8 mouse cellular contexts compared by ENCODE assay signal in the genomic region with DNA sequence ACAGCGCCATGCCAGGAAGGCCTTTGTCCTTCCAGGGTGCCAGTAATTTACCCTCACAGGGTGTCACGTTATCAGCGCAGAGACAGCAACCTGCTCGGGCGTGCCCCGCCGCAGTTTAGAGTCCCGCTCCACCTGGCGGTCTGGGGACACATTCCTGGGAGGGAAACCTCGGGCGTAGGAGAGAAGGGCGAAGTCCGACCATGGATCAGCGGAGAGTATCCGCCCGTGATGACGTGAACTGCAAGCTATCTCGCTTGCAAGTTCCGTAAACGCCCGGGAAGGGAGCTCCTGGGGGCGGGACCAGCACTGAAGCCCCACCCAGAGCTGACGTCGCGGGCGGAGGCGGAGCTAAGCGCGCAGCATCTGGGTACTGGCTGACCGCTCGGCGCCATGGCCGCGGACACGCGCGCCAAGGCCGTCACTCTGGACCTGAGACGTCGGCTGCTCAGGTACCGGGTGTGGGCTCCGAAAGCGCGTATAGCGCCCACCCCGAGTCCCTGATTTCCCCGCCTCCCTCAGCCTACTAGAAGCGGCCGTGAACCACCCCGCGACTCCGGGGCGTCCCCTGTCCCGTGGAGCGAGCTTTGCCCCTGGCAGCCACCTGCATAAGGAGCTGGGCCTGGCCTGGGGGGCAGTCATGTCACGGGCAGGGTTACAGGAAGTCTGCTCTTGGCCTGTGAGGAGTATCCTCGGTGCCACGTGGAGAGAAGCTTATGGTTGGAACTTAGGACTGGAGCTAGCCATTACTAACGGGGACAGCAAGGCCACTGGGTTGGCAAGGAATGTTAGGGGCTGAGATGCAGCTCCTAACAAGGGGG. TPM values are rescaled to one million over a fixed set of nuclear protein-coding genes. Genes with fewer than 3 reads are reported as not detected.
DNase-seq lines count a peak whose midpoint lies in the region; ATAC-seq and TF ChIP-seq lines count a peak whose summit lies in the region.

Phykpl (plus strand) TSS at position 327 of the 818 bp plus-strand sequence.

- peaks cover 11% of the 10 kb centered on the region for H3K79me3 ChIP-seq in C2C12 (ENCODE audit: low read depth)

- H3K9ac ChIP-seq in heart, embryonic 11.5 days (ENCODE audit: low read depth, low read length), result peak within 1 kb of the TSS; percentile 92
- peak within 1 kb of the TSS; percentile 93 for H3K9ac ChIP-seq in kidney, embryonic 16.5 days (replicated peaks; ENCODE audit: low read length)
- peak within 1 kb of the TSS; percentile 86 for H3K9ac ChIP-seq in liver, adult 2 months (ENCODE audit: low read depth, low read length)

- H3K4me3 ChIP-seq in C2C12 (ENCODE audit: insufficient read depth, poor library complexity, severe bottlenecking) (peak within 1 kb of the TSS; percentile 56), myocyte (peak within 1 kb of the TSS; percentile 76)
- H3K4me3 ChIP-seq in erythroblast, embryonic 14.5 days (replicated peaks), result peak within 1 kb of the TSS; percentile 82
- H3K4me3 ChIP-seq in heart, embryonic 11.5 days (ENCODE audit: low read depth, low read length), result peak within 1 kb of the TSS; percentile 80
- H3K4me3 ChIP-seq in kidney, embryonic 16.5 days (ENCODE audit: low read length), result peak within 1 kb of the TSS; percentile 83
- peak within 1 kb of the TSS; percentile 64 for H3K4me3 ChIP-seq in liver, adult 2 months (ENCODE audit: insufficient read depth, low read depth, low read length)

- H3K27ac ChIP-seq in heart, embryonic 11.5 days (ENCODE audit: low read depth, low read length), result peak within 1 kb of the TSS; percentile 94
- H3K27ac ChIP-seq in kidney, embryonic 16.5 days (ENCODE audit: low read length), result peak within 1 kb of the TSS; percentile 97
- H3K27ac ChIP-seq in liver, adult 2 months (replicated peaks; ENCODE audit: insufficient read depth, low read depth, low read length), result peak within 1 kb of the TSS; percentile 85

- peaks cover 49% of the 10 kb centered on the region for H3K4me1 ChIP-seq in erythroblast, embryonic 14.5 days (ENCODE audit: control insufficient read depth)
- peaks cover 12% of the 10 kb centered on the region for H3K4me1 ChIP-seq in heart, embryonic 11.5 days (ENCODE audit: control insufficient read depth, insufficient read depth, low read length)
- peaks cover 27% of the 10 kb centered on the region for H3K4me1 ChIP-seq in kidney, embryonic 16.5 days (ENCODE audit: insufficient read depth, low read length)
- H3K4me1 ChIP-seq in liver, adult 2 months (ENCODE audit: control insufficient read depth, insufficient read depth, low read length), result peaks cover 9% of the 10 kb centered on the region

- peak within 1 kb of the TSS; percentile 92 for H3K4me2 ChIP-seq in heart, embryonic 11.5 days
- H3K4me2 ChIP-seq in kidney, embryonic 16.5 days (replicated peaks; ENCODE audit: low read depth, low read length), result peak within 1 kb of the TSS; percentile 85
- peak within 1 kb of the TSS; percentile 86 for H3K4me2 ChIP-seq in myocyte (ENCODE audit: low read depth)

- no peaks in the 10 kb centered on the region for H3K27me3 ChIP-seq in C2C12 (ENCODE audit: control insufficient read depth, insufficient read depth, insufficient read length)
- no peaks in the 10 kb centered on the region for H3K27me3 ChIP-seq in erythroblast, embryonic 14.5 days (ENCODE audit: control insufficient read depth)
- no peaks in the 10 kb centered on the region for H3K27me3 ChIP-seq in heart, embryonic 11.5 days (ENCODE audit: control insufficient read depth, insufficient read depth, low read length)
- no peaks in the 10 kb centered on the region for H3K27me3 ChIP-seq in kidney, embryonic 16.5 days (ENCODE audit: insufficient read depth, low read length)
- H3K27me3 ChIP-seq in liver, adult 2 months (ENCODE audit: control insufficient read depth, insufficient read depth, low read length), result no peaks in the 10 kb centered on the region
- no peaks in the 10 kb centered on the region for H3K27me3 ChIP-seq in myocyte (ENCODE audit: control insufficient read depth, insufficient read depth, insufficient read length)
- H3K27me3 ChIP-seq in splenic B cell, adult 2 months (ENCODE audit: control insufficient read depth, insufficient read depth, low read length, poor library complexity, severe bottlenecking), result no peaks in the 10 kb centered on the region

- WGBS in heart, embryonic 11.5 days (ENCODE audit: insufficient replicate concordance), result under 1% methylated on average over 59 of the region's 59 CpGs
- under 1% methylated on average over 59 of the region's 59 CpGs for WGBS in kidney, embryonic 16.5 days
- under 1% methylated on average over 59 of the region's 59 CpGs for WGBS in liver, adult 2 months

- H3K79me2 ChIP-seq in C2C12 (ENCODE audit: control insufficient read depth, insufficient read depth) (peaks cover 34% of the 10 kb centered on the region), myocyte (ENCODE audit: control insufficient read depth, insufficient read depth) (peaks cover 8% of the 10 kb centered on the region)
- H3K79me2 ChIP-seq in liver, adult 2 months (ENCODE audit: control insufficient read depth, insufficient read depth, low read length), result peaks cover 4% of the 10 kb centered on the region; the same call in 1 of the 2 replicates

- no peaks in the 10 kb centered on the region for H3K9me3 ChIP-seq in erythroblast, embryonic 14.5 days (ENCODE audit: control insufficient read depth, low read length)
- H3K9me3 ChIP-seq in heart, embryonic 11.5 days (replicated peaks; ENCODE audit: control insufficient read depth, low read length), result 0 out of 2 replicates have a peak, but pooled peaks cover 3% of the 10 kb centered on the region
- H3K9me3 ChIP-seq in kidney, embryonic 16.5 days (ENCODE audit: low read length), result no peaks in the 10 kb centered on the region

- DNase-seq in brain, embryonic 14.5 days (ENCODE audit: low read depth), result peak; percentile 99
- DNase-seq in liver, adult 2 months (ENCODE audit: extremely low read depth, low read depth, low spot score), result peak; percentile 98
- DNase-seq in splenic B cell, adult 2 months (ENCODE audit: low read depth, low spot score), result peak; percentile 96

- peaks cover 34% of the 10 kb centered on the region for H3K36me3 ChIP-seq in C2C12 (ENCODE audit: control insufficient read depth, insufficient read depth)
- peaks cover 43% of the 10 kb centered on the region for H3K36me3 ChIP-seq in erythroblast, embryonic 14.5 days (ENCODE audit: control insufficient read depth)
- peaks cover 24% of the 10 kb centered on the region for H3K36me3 ChIP-seq in heart, embryonic 11.5 days (ENCODE audit: control insufficient read depth, insufficient read depth, low read length)
- H3K36me3 ChIP-seq in kidney, embryonic 16.5 days (ENCODE audit: insufficient read depth, low read length), result peaks cover 30% of the 10 kb centered on the region
- H3K36me3 ChIP-seq in liver, adult 2 months (ENCODE audit: control insufficient read depth, insufficient read depth, low read length), result peaks cover 3% of the 10 kb centered on the region; the same call in 1 of the 2 replicates
- H3K36me3 ChIP-seq in myocyte (ENCODE audit: control insufficient read depth, insufficient read depth), result peaks cover 16% of the 10 kb centered on the region
- H3K36me3 ChIP-seq in splenic B cell, adult 2 months (ENCODE audit: control insufficient read depth, insufficient read depth, low read length, poor library complexity, severe bottlenecking), result peaks cover 5% of the 10 kb centered on the region

- peak; percentile 84 for TF ChIP-seq POLR2A in brain, embryonic 14.5 days (IDR thresholded peaks at IDR 0.05; ENCODE audit: borderline replicate concordance, extremely low read depth, insufficient read depth, insufficient read length, poor library complexity, severe bottlenecking)
- TF ChIP-seq POLR2A in liver, adult 2 months (IDR thresholded peaks at IDR 0.05; ENCODE audit: extremely low read depth, insufficient read depth, low read length), result peak; percentile 89
- TF ChIP-seq POLR2A in myocyte (IDR thresholded peaks at IDR 0.05; ENCODE audit: insufficient read length, low read depth), result peak; percentile 96

- peak; percentile 90 for ATAC-seq in heart, embryonic 11.5 days (replicated peaks; ENCODE audit: insufficient number of reproducible peaks, low FRiP score, low TSS enrichment)
- ATAC-seq in kidney, embryonic 16.5 days (ENCODE audit: low FRiP score, low TSS enrichment), result peak; percentile 93

- H3ac ChIP-seq in C2C12 (ENCODE audit: control insufficient read depth, insufficient read length, low read depth), result peak within 1 kb of the TSS; percentile 66
- peak within 1 kb of the TSS; percentile 52 for H3ac ChIP-seq in myocyte (ENCODE audit: control insufficient read depth, insufficient read length)

- TF ChIP-seq CTCF in C2C12 (IDR thresholded peaks at IDR 0.05; ENCODE audit: control insufficient read depth, insufficient read depth, insufficient read length), result no peak
- TF ChIP-seq CTCF in brain, embryonic 14.5 days (IDR thresholded peaks at IDR 0.05; ENCODE audit: borderline replicate concordance, extremely low read depth, insufficient read depth, insufficient read length), result 0 out of 2 replicates have a peak, but pooled peaks have one; percentile 24
- TF ChIP-seq CTCF in liver, adult 2 months (IDR thresholded peaks at IDR 0.05; ENCODE audit: low read depth, low read length), result peak; percentile 64

TF ChIP-seq in C2C12, 6 proteins besides CTCF, POLR2A, EP300 and RAD21 (continues in another document):
- TF ChIP-seq MYOD1 (IDR thresholded peaks at IDR 0.05; ENCODE audit: control insufficient read depth, insufficient read length, low read depth) (no peak), MYOG (IDR thresholded peaks at IDR 0.05; ENCODE audit: control insufficient read depth, extremely low read depth, insufficient read length) (no peak), FOSL1 (IDR thresholded peaks at IDR 0.05; ENCODE audit: insufficient read depth, low read length, poor library complexity, severe bottlenecking) (no peak), USF1 (IDR thresholded peaks at IDR 0.05; ENCODE audit: low read depth) (no peak), MAX (IDR thresholded peaks at IDR 0.05) (peak; percentile 49)

TF ChIP-seq in myocyte, 11 proteins besides CTCF, POLR2A, EP300 and RAD21:
- peak; percentile 95 for TF ChIP-seq POLR2AphosphoS2 (IDR thresholded peaks at IDR 0.05; ENCODE audit: insufficient read length, low read depth)
- no peak for TF ChIP-seq CEBPB (IDR thresholded peaks at IDR 0.05; ENCODE audit: insufficient read depth, poor library complexity, severe bottlenecking)
- no peak for TF ChIP-seq E2F4 (IDR thresholded peaks at IDR 0.05; ENCODE audit: insufficient read depth)
- no peak for TF ChIP-seq MAX (IDR thresholded peaks at IDR 0.05; ENCODE audit: low read depth)
- no peak for TF ChIP-seq SRF (IDR thresholded peaks at IDR 0.05; ENCODE audit: control insufficient read depth, insufficient read length, low read depth)
- TF ChIP-seq REST (IDR thresholded peaks at IDR 0.05; ENCODE audit: insufficient read depth, insufficient read length), result no peak

RNA-seq across cellular contexts. Expression of gene Phykpl, which starts in this region (rescaled TPM):
- 7.7 TPM for polyA plus RNA-seq in C2C12 (2012; fragmentation: generic; extraction: Trizol)
- polyA plus RNA-seq in brain, embryonic 14.5 days (2012; rRNA removed), result 6.6 and 9.3 TPM in 2 replicates
- polyA plus RNA-seq in erythroblast, embryonic 14.5 days (2012), result 0.62 and 0.69 TPM in 2 replicates
- 14.4 and 14.9 TPM in 2 replicates for polyA plus RNA-seq in heart, embryonic 11.5 days (2014; fragmentation: Nextera tagmentation; extraction: Ambion mirVana)
- 25.0 and 26.2 TPM in 2 replicates for polyA plus RNA-seq in kidney, embryonic 16.5 days (2015; fragmentation: Nextera tagmentation; extraction: Ambion mirVana)
- 12.7 and 16.5 TPM in 2 replicates for total RNA-seq in liver, adult 2 months (2014; rRNA removed)
- 19.6 and 23.7 TPM in 2 replicates for polyA plus RNA-seq in liver, adult 2 months (2012; rRNA removed)
- polyA plus RNA-seq in myocyte (2012; fragmentation: generic; extraction: Trizol), result 7.0 TPM

Comparison
In these comparisons a context has a peak if more than half of its experiments do, and no peak if none do; other contexts are left out.
1. Peak in every context shown above with its lines: DNase-seq, ATAC-seq, H3K4me3 ChIP-seq and H3K27ac ChIP-seq.